Mouse (Mus musculus) bone marrow, adult 2 months (tissue): Measurements from ENCODE around the gene Zfp408.

Experiments used
- CTCF ChIP-seq: fragments of 200-500 bp; IDR thresholded peaks from 2 replicates; pipeline ENCODE4 v1.5.1; 2011; ENCODE audit warnings: low read length, control low read depth; ENCODE audit not compliant: control insufficient read depth, insufficient read depth
- POLR2A ChIP-seq: fragments of 200-500 bp; IDR thresholded peaks from 2 replicates; pipeline ENCODE4 v1.6.1; 2011; ENCODE audit warnings: low read depth, mild to moderate bottlenecking, control low read depth, low read length, borderline replicate concordance; ENCODE audit not compliant: control insufficient read depth

DNA sequence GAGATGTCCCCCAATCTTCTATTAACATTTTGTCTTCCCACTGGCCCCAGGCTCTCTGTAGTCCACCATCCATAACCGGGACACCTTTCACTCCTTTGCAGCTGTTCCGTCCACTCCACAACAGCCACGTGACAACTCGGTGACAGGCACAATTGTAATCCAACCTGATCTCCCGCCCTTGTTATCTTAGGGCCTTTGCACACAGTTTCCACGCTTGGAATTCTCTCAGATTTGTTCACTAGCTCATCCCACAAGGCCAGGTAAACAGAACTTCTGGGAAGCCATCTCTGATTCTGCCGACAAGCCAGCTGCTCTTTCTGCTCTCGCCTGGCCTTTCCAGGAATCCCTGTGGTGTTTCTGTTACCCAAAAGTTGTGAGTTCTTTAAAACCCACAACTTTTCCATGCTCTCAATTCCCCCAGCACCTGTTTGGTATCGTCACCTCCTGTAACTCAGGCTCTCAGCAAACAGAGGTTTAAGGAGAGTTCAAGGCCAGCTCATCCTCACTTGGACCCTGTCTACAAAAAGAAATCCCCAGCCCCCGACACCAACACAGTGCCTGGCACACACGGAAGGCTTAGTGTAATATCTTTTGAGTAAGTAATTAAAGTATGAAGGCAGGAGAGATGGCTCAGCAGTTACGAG is 16.1 kb downstream of the Zfp408 start:
- TF ChIP-seq CTCF (no peak), POLR2A (no peak)
